Mouse (Mus musculus) heart, embryonic 14.5 days (tissue): ENCODE results near the gene Stk38. TPM values are rescaled to one million over a fixed set of nuclear protein-coding genes. Genes with fewer than 3 reads are reported as not detected.

ENCODE experiments used
- ATAC-seq: fragments of 200-750 bp; cut with Nextera tagmentation; 2 replicates; pipeline ENCODE4 v1.8.0; 2017; ENCODE audit warnings: low read depth, moderate TSS enrichment; ENCODE audit not compliant: insufficient number of reproducible peaks, insufficient read depth, low FRiP score
- H3K27ac ChIP-seq, 2 experiments: fragments of 200-500 bp in 1 of 2; fragments of 300-500 bp in 1 of 2; sonication (generic) in 1 of 2; replicated peaks in 1 of 2; 2 replicates each; pipeline ENCODE4 v1.5.1; 2012 to 2014; ENCODE audit warnings: low read depth in 2 of 2, low read length in 2 of 2, control low read depth in 1 of 2, mild to moderate bottlenecking in 1 of 2, mixed read lengths in 1 of 2; ENCODE audit not compliant: control insufficient read depth in 1 of 2, insufficient read depth in 1 of 2
- H3K27me3 ChIP-seq: fragments of 300-500 bp; sonication (generic); 2 replicates; pipeline ENCODE4 v1.6.1; 2014; ENCODE audit warnings: mild to moderate bottlenecking, low read length, control low read depth; ENCODE audit not compliant: control insufficient read depth, insufficient read depth
- H3K36me3 ChIP-seq: fragments of 300-500 bp; sonication (generic); 2 replicates; pipeline ENCODE4 v1.6.1; 2014; ENCODE audit warnings: mild to moderate bottlenecking, control low read depth, low read length, mixed read lengths; ENCODE audit not compliant: control insufficient read depth, insufficient read depth
- H3K4me1 ChIP-seq, 2 experiments: fragments of 200-500 bp in 1 of 2; fragments of 300-500 bp in 1 of 2; sonication (generic) in 1 of 2; 2 replicates each; pipeline ENCODE4 v1.6.1; 2012 to 2014; ENCODE audit warnings: low read length in 2 of 2, control low read depth in 1 of 2, mixed read lengths in 1 of 2; ENCODE audit not compliant: control insufficient read depth in 2 of 2, insufficient read depth in 2 of 2
- H3K4me2 ChIP-seq: fragments of 300-500 bp; sonication (generic); 2 replicates; pipeline ENCODE4 v1.6.1; 2014; ENCODE audit warnings: mild to moderate bottlenecking, low read length
- H3K4me3 ChIP-seq, 2 experiments: fragments of 200-500 bp in 1 of 2; fragments of 300-500 bp in 1 of 2; sonication (generic) in 1 of 2; 2 replicates each; pipeline ENCODE4 v1.5.1; 2012 to 2014; ENCODE audit warnings: low read length in 2 of 2, mild to moderate bottlenecking in 2 of 2, control low read depth in 1 of 2, low read depth in 1 of 2, moderate library complexity in 1 of 2; ENCODE audit not compliant: control insufficient read depth in 1 of 2, insufficient read depth in 1 of 2
- H3K9ac ChIP-seq: fragments of 300-500 bp; sonication (generic); 2 replicates; pipeline ENCODE4 v1.6.1; 2014; ENCODE audit warnings: mild to moderate bottlenecking, low read length
- H3K9me3 ChIP-seq: fragments of 300-500 bp; sonication (generic); 2 replicates; pipeline ENCODE4 v1.6.1; 2016; ENCODE audit warnings: low read length, control low read depth; ENCODE audit not compliant: control insufficient read depth
- WGBS: fragments of 180-500 bp; shearing (Covaris S2); extraction: QIAGEN DNeasy Blood & Tissue Kit; methylation state at CpG from one replicate; pipeline ENCODE4 v1.1.7; 2014; 5-methylcytosine and 5-hydroxymethylcytosine counted together
- polyA plus RNA-seq: library from polyadenylated mRNA; unstranded; fragments of >200 nt; fragmentation: Nextera tagmentation; extraction: Ambion mirVana; gene quantifications from 2 replicates; pipeline ENCODE4 v1.2.1, GENCODE M21; 2014

Stk38 gene
- polyA plus RNA-seq, 1 experiment from 2014 or later = 70.3 TPM

GRCm38 (mm10) chr17:29053067-29053466 is 45.3 kb upstream of the Stk38 start:
- no peak overlapping the region for H3K4me2 ChIP-seq
- H3K9me3 ChIP-seq = no peaks in the 10 kb centered on the region
- H3K27me3 ChIP-seq = no peaks in the 10 kb centered on the region
- H3K4me3 ChIP-seq = no peak overlapping the region
- no peak for ATAC-seq
- H3K9ac ChIP-seq = no peak overlapping the region
- 89% methylated on average over 6 of the region's 6 CpGs for WGBS
- H3K27ac ChIP-seq = peak overlapping the region in 1 of 2 experiments; percentile 7; a peak in 1 of 4 replicates
- H3K4me1 ChIP-seq = peaks cover 23 to 39% of the 10 kb centered on the region in 2 experiments
- peaks cover 1% of the 10 kb centered on the region; the same call in 1 of the 2 replicates for H3K36me3 ChIP-seq

- Histone ChIP-seq H3K9me3 (no peaks in the 10 kb centered on the region), H3K4me3 (no peak overlapping the region), H3K27me3 (no peaks in the 10 kb centered on the region), H3K36me3 (peaks cover 22% of the 10 kb centered on the region), H3K4me2 (peak overlapping the region; percentile 50), H3K27ac (0 out of 4 replicates have a peak overlapping the region, but pooled peaks of 1 of the 2 experiments have one; percentile 9), H3K4me1 (peaks cover 17 to 31% of the 10 kb centered on the region in 2 experiments), H3K9ac (peak overlapping the region; percentile 59)
- ATAC-seq = no peak
- WGBS = 18% methylated on average over 14 of the region's 14 CpGs
These were observed 43.0 kb upstream of the Stk38 start for GRCm38 (mm10) chr17:29050791-29051190.

GRCm38 (mm10) chr17:29049923-29050322 is 42.1 kb upstream of the Stk38 start:
- no peak overlapping the region for H3K4me3 ChIP-seq
- no peak for ATAC-seq
- no peaks in the 10 kb centered on the region for H3K27me3 ChIP-seq
- no peaks in the 10 kb centered on the region for H3K9me3 ChIP-seq
- no peak overlapping the region for H3K4me2 ChIP-seq
- peak overlapping the region; percentile 59; the same call in 1 of the 2 replicates for H3K9ac ChIP-seq
- H3K36me3 ChIP-seq = peaks cover 31% of the 10 kb centered on the region
- no peak overlapping the region for H3K27ac ChIP-seq
- peaks cover 17 to 31% of the 10 kb centered on the region in 2 experiments for H3K4me1 ChIP-seq
- whole genome bisulfite sequencing = 59% methylated on average over 7 of the region's 7 CpGs

- ATAC-seq = no peak
- Histone ChIP-seq H3K9me3 (no peaks in the 10 kb centered on the region), H3K4me1 (peaks cover 16 to 30% of the 10 kb centered on the region in 2 experiments), H3K36me3 (peaks cover 35% of the 10 kb centered on the region), H3K27me3 (no peaks in the 10 kb centered on the region), H3K4me2 (no peak overlapping the region), H3K4me3 (no peak overlapping the region), H3K27ac (no peak overlapping the region), H3K9ac (no peak overlapping the region)
- 78% methylated on average over 5 of the region's 5 CpGs for WGBS
These were observed 41.7 kb upstream of the Stk38 start for GRCm38 (mm10) chr17:29049508-29049889.

GRCm38 (mm10) chr17:29048748-29049507 is 41.1 kb upstream of the Stk38 start:
- Histone ChIP-seq H3K27ac (no peak overlapping the region), H3K9me3 (no peaks in the 10 kb centered on the region), H3K9ac (no peak overlapping the region), H3K4me2 (no peak overlapping the region), H3K27me3 (no peaks in the 10 kb centered on the region), H3K4me1 (peaks cover 15 to 28% of the 10 kb centered on the region in 2 experiments), H3K4me3 (no peak overlapping the region), H3K36me3 (peaks cover 41% of the 10 kb centered on the region)
- ATAC-seq = no peak
- 20% methylated on average over 13 of the region's 13 CpGs for WGBS

- Histone ChIP-seq H3K36me3 (peaks cover 51% of the 10 kb centered on the region), H3K4me2 (no peak overlapping the region), H3K4me3 (no peak overlapping the region), H3K27ac (no peak overlapping the region), H3K9me3 (no peaks in the 10 kb centered on the region), H3K9ac (no peak overlapping the region), H3K27me3 (no peaks in the 10 kb centered on the region), H3K4me1 (peaks cover 15 to 28% of the 10 kb centered on the region in 2 experiments)
- 72% methylated on average over 3 of the region's 3 CpGs for WGBS
- no peak for ATAC-seq
These were observed 40.1 kb upstream of the Stk38 start for GRCm38 (mm10) chr17:29047697-29048514.

- Histone ChIP-seq H3K4me2 (no peak overlapping the region), H3K9me3 (no peaks in the 10 kb centered on the region), H3K4me3 (no peak overlapping the region), H3K9ac (no peak overlapping the region), H3K36me3 (peaks cover 62% of the 10 kb centered on the region), H3K4me1 (peaks cover 15 to 28% of the 10 kb centered on the region in 2 experiments), H3K27me3 (no peaks in the 10 kb centered on the region), H3K27ac (no peak overlapping the region)
- WGBS = 95% methylated on average over 3 of the region's 3 CpGs
- ATAC-seq = no peak
These were observed 39.1 kb upstream of the Stk38 start for GRCm38 (mm10) chr17:29046863-29047262.
